Comparison of ENCODE assay signal across 9 mouse cellular contexts in the genomic region with DNA sequence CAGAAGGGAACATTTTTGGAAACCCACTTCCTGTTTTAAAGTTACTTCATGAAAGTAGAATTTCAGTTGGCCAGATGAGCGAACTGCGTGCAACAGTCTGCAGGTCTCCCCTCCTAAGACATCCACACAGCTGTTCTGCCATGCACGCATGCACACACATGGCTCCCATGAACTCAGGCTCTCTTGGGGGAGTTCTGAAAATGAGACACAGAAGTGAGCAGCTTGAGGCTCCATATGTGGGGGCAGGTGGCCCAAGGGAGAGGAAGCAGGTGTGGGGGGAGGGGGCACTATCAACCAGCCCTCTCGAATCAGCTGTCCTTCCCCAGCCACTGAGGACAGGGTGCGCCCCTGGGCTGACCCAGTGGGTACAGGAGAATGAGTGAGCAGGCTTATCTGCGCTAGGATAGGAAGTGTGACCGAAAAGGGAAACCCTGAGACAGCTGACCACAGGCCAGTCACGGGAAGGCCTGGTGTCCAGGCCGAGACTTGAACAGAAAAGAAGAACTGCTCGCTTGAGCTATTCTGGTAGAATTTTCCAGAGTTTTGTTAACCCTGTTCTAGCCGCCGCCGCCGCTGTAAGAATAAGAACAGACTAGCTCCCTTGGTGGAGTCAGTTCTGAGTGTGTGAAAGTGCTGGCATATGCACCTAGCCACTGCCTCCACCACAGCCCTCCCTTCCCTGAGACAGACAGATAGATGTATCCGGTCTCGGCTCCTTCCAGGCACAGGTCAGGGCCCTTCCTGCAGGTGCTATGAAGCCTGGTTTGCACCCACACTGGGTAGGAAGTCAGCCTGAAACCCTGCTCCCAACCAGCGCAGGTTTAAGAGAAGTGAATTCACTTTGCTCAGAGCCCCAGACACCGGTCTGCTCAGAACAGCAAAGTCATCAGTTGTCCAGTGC. TPM values are rescaled to one million over a fixed set of nuclear protein-coding genes. Genes with fewer than 3 reads are reported as not detected.
DNase-seq lines count a peak whose midpoint lies in the region; ATAC-seq and TF ChIP-seq lines count a peak whose summit lies in the region.
"Had no signal": no experiment of that assay in that cellular context is flagged by ENCODE, and none has a peak within 500 bp of the region (broad histone marks: within the 10 kb centered on the region; RNA-seq: fewer than 3 reads in every experiment).

No protein-coding gene starts in this region.

- no peak overlapping the region for H3K4me2 ChIP-seq in limb, embryonic 14.5 days (replicated peaks; ENCODE audit: low read depth, low read length, severe bottlenecking)
- H3K4me2 ChIP-seq in midbrain, postnatal 0 days (ENCODE audit: low read depth, low read length, poor library complexity, severe bottlenecking), result no peak overlapping the region
- no peak overlapping the region for H3K4me2 ChIP-seq in hindbrain, embryonic 12.5 days (replicated peaks)
- H3K4me2 ChIP-seq: lung, embryonic 14.5 days had no signal

- no peak overlapping the region for H3K4me3 ChIP-seq in lung, adult 2 months (replicated peaks; ENCODE audit: extremely low read depth, low read depth, low read length)
- no peak overlapping the region for H3K4me3 ChIP-seq in limb, embryonic 14.5 days (replicated peaks; ENCODE audit: low read length)
- H3K4me3 ChIP-seq in midbrain, postnatal 0 days (ENCODE audit: low read depth, low read length), result no peak overlapping the region
- no peak overlapping the region for H3K4me3 ChIP-seq in hindbrain, embryonic 12.5 days

- no peak for ATAC-seq in limb, embryonic 14.5 days (ENCODE audit: low FRiP score, low read depth)
- ATAC-seq in midbrain, postnatal 0 days (ENCODE audit: low FRiP score), result no peak
- no peak for ATAC-seq in hindbrain, embryonic 12.5 days (ENCODE audit: low FRiP score)

- H3K27ac ChIP-seq in limb, embryonic 14.5 days (replicated peaks; ENCODE audit: low read depth, low read length), result peak overlapping the region; percentile 13; the same call in 1 of the 2 replicates
- H3K27ac ChIP-seq in midbrain, postnatal 0 days (ENCODE audit: low read depth, low read length), result no peak overlapping the region
- no peak overlapping the region for H3K27ac ChIP-seq in hindbrain, embryonic 12.5 days

- no peak for TF ChIP-seq CTCF in lung, adult 2 months (IDR thresholded peaks at IDR 0.05; ENCODE audit: insufficient read depth, low read length)
- TF ChIP-seq CTCF in midbrain, postnatal 0 days (IDR thresholded peaks at IDR 0.05), result no peak

- no peaks in the 10 kb centered on the region for H3K9me3 ChIP-seq in limb, embryonic 14.5 days (ENCODE audit: control insufficient read depth, low read length)
- H3K9me3 ChIP-seq in midbrain, postnatal 0 days (ENCODE audit: low read length), result no peaks in the 10 kb centered on the region
- no peaks in the 10 kb centered on the region for H3K9me3 ChIP-seq in hindbrain, embryonic 12.5 days (replicated peaks)

- WGBS in lung, adult 2 months, result 71% methylated on average over 18 of the region's 18 CpGs
- WGBS in limb, embryonic 14.5 days, result 69% methylated on average over 18 of the region's 18 CpGs
- 83% methylated on average over 18 of the region's 18 CpGs for WGBS in midbrain, postnatal 0 days
- 87% methylated on average over 18 of the region's 18 CpGs for whole genome bisulfite sequencing in hindbrain, embryonic 12.5 days

- no peak for TF ChIP-seq POLR2A in lung, adult 2 months (IDR thresholded peaks at IDR 0.05; ENCODE audit: borderline replicate concordance, extremely low read depth, low read depth, low read length)
- no peak for TF ChIP-seq POLR2A in limb, embryonic 14.5 days (IDR thresholded peaks at IDR 0.05; ENCODE audit: borderline replicate concordance, extremely low read depth, insufficient read depth, insufficient read length)

- H3K4me1 ChIP-seq in lung, adult 2 months (ENCODE audit: control insufficient read depth, insufficient read depth, low read length), result no peaks in the 10 kb centered on the region
- peaks cover 30% of the 10 kb centered on the region for H3K4me1 ChIP-seq in limb, embryonic 14.5 days (ENCODE audit: control insufficient read depth, insufficient read depth, low read length)
- no peaks in the 10 kb centered on the region for H3K4me1 ChIP-seq in midbrain, postnatal 0 days (ENCODE audit: insufficient read depth, low read length)
- peaks cover 15% of the 10 kb centered on the region for H3K4me1 ChIP-seq in hindbrain, embryonic 12.5 days

- H3K27me3 ChIP-seq in limb, embryonic 14.5 days (ENCODE audit: control insufficient read depth, insufficient read depth, low read length), result no peaks in the 10 kb centered on the region
- no peaks in the 10 kb centered on the region for H3K27me3 ChIP-seq in midbrain, postnatal 0 days (ENCODE audit: insufficient read depth, low read length)
- no peaks in the 10 kb centered on the region; the same call in 1 of the 2 replicates for H3K27me3 ChIP-seq in hindbrain, embryonic 12.5 days

- no peaks in the 10 kb centered on the region for H3K36me3 ChIP-seq in limb, embryonic 14.5 days (ENCODE audit: control insufficient read depth, insufficient read depth, low read length)
- H3K36me3 ChIP-seq in midbrain, postnatal 0 days (ENCODE audit: insufficient read depth, low read length), result no peaks in the 10 kb centered on the region
- no peaks in the 10 kb centered on the region for H3K36me3 ChIP-seq in hindbrain, embryonic 12.5 days

- peak; percentile 38 to 57 for DNase-seq in lung, adult 18-20 months
- DNase-seq in lung, adult 2 months, result no peak
- peak; percentile 11 for DNase-seq in forelimb bud, embryonic 11.5 days (ENCODE audit: low read depth, low spot score)
- DNase-seq in limb, embryonic 14.5 days (ENCODE audit: low spot score), result no peak
- DNase-seq in natural killer cell, adult 2 months (ENCODE audit: low spot score in 2 of 2), result peak; percentile 63 to 69
- no peak for DNase-seq in embryo, embryonic 10 days (ENCODE audit: low spot score)
- DNase-seq in midbrain, postnatal 0 days (ENCODE audit: low spot score), result no peak
- DNase-seq: lung, embryonic 14.5 days had no signal

- H3K9ac ChIP-seq in limb, embryonic 14.5 days (ENCODE audit: low read depth, low read length, severe bottlenecking), result no peak overlapping the region
- no peak overlapping the region for H3K9ac ChIP-seq in midbrain, postnatal 0 days (replicated peaks; ENCODE audit: low read length, poor library complexity, severe bottlenecking)
- no peak overlapping the region for H3K9ac ChIP-seq in hindbrain, embryonic 12.5 days
- H3K9ac ChIP-seq: lung, embryonic 14.5 days had no signal

RNA-seq across cellular contexts. Expression of a gene that starts 26.2 kb away (rescaled TPM):
- 11.1 and 13.7 TPM in 2 replicates for polyA plus RNA-seq in lung, adult 2 months (2012; rRNA removed)
- 9.7 and 13.6 TPM in 2 replicates for polyA plus RNA-seq in limb, embryonic 14.5 days (2012; rRNA removed)
- polyA plus RNA-seq in limb, embryonic 14.5 days (2014; fragmentation: Nextera tagmentation; extraction: Ambion mirVana), result 17.2 and 17.7 TPM in 2 replicates
- total RNA-seq in midbrain, postnatal 0 days (2014; rRNA removed), result 77.4 and 84.6 TPM in 2 replicates
- 89.3 and 91.0 TPM in 2 replicates for polyA plus RNA-seq in midbrain, postnatal 0 days (2015; fragmentation: Nextera tagmentation; extraction: Ambion mirVana)
- polyA plus RNA-seq in hindbrain, embryonic 12.5 days (2016; fragmentation: Nextera tagmentation; extraction: Ambion mirVana), result 13.5 and 16.7 TPM in 2 replicates

Comparison
In these comparisons a context has a peak if more than half of its experiments do, and no peak if none do; other contexts are left out.
1. DNase-seq: peak in lung, adult 18-20 months (2 of 2), forelimb bud, embryonic 11.5 days (single experiment) and natural killer cell, adult 2 months (2 of 2); none in lung, adult 2 months (single experiment), limb, embryonic 14.5 days (single experiment), embryo, embryonic 10 days (single experiment) and midbrain, postnatal 0 days (single experiment).